Mouse (Mus musculus) stomach, embryonic 15.5 days (tissue): ENCODE data around the gene Alyref. TPM values are rescaled to one million over a fixed set of nuclear protein-coding genes. Genes with fewer than 3 reads are reported as not detected.

Experiments used
- ATAC-seq: fragments of 200-750 bp; cut with Nextera tagmentation; 2 replicates; pipeline ENCODE4 v1.8.0; 2017; ENCODE audit warnings: low read depth, moderate number of reproducible peaks, moderate TSS enrichment; ENCODE audit not compliant: insufficient read depth, low FRiP score
- H3K27ac ChIP-seq: fragments of 300-500 bp; sonication (generic); 2 replicates; pipeline ENCODE4 v1.5.1; 2015; ENCODE audit warnings: mild to moderate bottlenecking, inconsistent platforms
- H3K27me3 ChIP-seq: fragments of 300-500 bp; sonication (generic); replicated peaks from 2 replicates; pipeline ENCODE4 v1.6.1; 2015; ENCODE audit warnings: inconsistent platforms
- H3K36me3 ChIP-seq: fragments of 300-500 bp; sonication (generic); 2 replicates; pipeline ENCODE4 v1.6.1; 2015; ENCODE audit warnings: inconsistent platforms
- H3K4me1 ChIP-seq: fragments of 300-500 bp; sonication (generic); 2 replicates; pipeline ENCODE4 v1.6.1; 2015; ENCODE audit warnings: inconsistent platforms
- H3K4me2 ChIP-seq: fragments of 300-500 bp; sonication (generic); 2 replicates; pipeline ENCODE4 v1.6.1; 2015; ENCODE audit warnings: mild to moderate bottlenecking, inconsistent platforms
- H3K4me3 ChIP-seq: fragments of 300-500 bp; sonication (generic); replicated peaks from 2 replicates; pipeline ENCODE4 v1.5.1; 2015; ENCODE audit warnings: inconsistent platforms
- H3K9ac ChIP-seq: fragments of 300-500 bp; sonication (generic); 2 replicates; pipeline ENCODE4 v1.6.1; 2015; ENCODE audit warnings: inconsistent platforms
- H3K9me3 ChIP-seq: fragments of 300-500 bp; sonication (generic); 2 replicates; pipeline ENCODE4 v1.6.1; 2016; ENCODE audit warnings: inconsistent platforms
- WGBS: fragments of 180-500 bp; shearing (Covaris S2); methylation state at CpG from one replicate; pipeline ENCODE4 v1.1.7; 2015; 5-methylcytosine and 5-hydroxymethylcytosine counted together
- microRNA-seq: library from miRNA; unstranded; fragments of <30 nt; microRNA quantifications from one replicate; pipeline ENCODE4, GENCODE M21; 2016
- polyA plus RNA-seq: library from polyadenylated mRNA; unstranded; fragments of >200 nt; fragmentation: Nextera tagmentation; extraction: Ambion mirVana; gene quantifications from 2 replicates; pipeline ENCODE4 v1.2.1, GENCODE M21; 2015

Gene Alyref
- polyA plus RNA-seq, 1 experiment from 2014 or later = 420 TPM

DNA sequence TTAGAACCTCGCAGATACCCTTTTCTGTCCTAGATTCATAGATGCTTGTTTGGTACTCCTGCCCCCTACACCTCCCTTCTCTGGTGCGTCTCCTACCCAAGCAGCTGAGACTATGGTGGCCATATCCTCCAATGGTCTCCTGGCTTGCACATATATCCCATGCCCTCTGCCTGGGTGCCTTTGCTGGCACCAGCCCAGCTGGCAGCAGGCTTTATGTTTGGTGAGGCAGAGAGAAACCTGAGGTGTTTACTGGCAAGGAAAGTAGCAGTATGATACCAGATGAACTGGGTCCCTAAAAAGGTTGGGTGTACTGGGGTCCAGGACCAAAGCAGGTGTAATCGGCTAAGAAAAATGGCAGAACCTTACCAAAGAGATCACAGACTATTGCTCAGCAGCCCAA, 52.2 kb downstream of the Alyref start:
- Histone ChIP-seq H3K9me3 (no peaks in the 10 kb centered on the region), H3K36me3 (peaks cover 30% of the 10 kb centered on the region), H3K9ac (no peak overlapping the region), H3K4me3 (no peak overlapping the region), H3K4me1 (peaks cover 28% of the 10 kb centered on the region), H3K4me2 (no peak overlapping the region), H3K27me3 (no peaks in the 10 kb centered on the region), H3K27ac (no peak overlapping the region)
- no peak for ATAC-seq
- WGBS = 88% methylated on average over 3 of the region's 3 CpGs

DNA sequence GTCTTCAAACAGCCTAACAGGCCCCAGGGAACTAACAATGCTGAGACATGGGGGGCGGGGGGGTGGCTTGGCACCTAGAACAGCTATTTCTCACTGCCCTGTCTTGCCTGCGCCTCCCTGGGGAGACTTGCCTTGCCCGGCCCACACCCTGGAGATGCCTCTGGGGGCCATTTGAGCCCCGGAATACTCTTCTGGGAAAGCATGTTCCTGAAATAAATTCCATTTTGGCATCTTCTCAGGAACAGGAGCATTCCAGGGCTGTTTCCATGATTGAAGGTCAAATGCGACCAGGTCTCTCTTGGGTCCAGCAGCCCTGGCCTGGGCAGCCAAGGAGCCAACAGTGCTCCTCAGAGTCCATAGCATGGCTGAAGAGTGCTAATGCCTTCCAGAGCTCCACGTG, 55.8 kb downstream of the Alyref start:
- ATAC-seq = no peak
- Histone ChIP-seq H3K4me1 (peaks cover 33% of the 10 kb centered on the region), H3K36me3 (peaks cover 30% of the 10 kb centered on the region), H3K27me3 (no peaks in the 10 kb centered on the region), H3K4me3 (no peak overlapping the region), H3K9me3 (no peaks in the 10 kb centered on the region), H3K4me2 (no peak overlapping the region), H3K27ac (no peak overlapping the region), H3K9ac (no peak overlapping the region)
- WGBS = 87% methylated on average over 6 of the region's 6 CpGs

Small RNA genes lying within 50 kb of the gene (microRNA-seq; reads per million reads assigned to microRNA genes)
- 1.2 reads per million for gene Mir6936

Other genes starting within 250 kb of the Alyref start
- 2,501 and 2,557 TPM in 2 replicates for gene Actg1, start 249.8 kb downstream of the Alyref start, polyA plus RNA-seq
- gene Fscn2, start 236.8 kb downstream of the Alyref start, polyA plus RNA-seq = 0.49 and 0.85 TPM in 2 replicates
- 31.5 and 33.0 TPM in 2 replicates for gene Faap100, start 219.6 kb downstream of the Alyref start, polyA plus RNA-seq
- gene Nploc4, start 160.7 kb downstream of the Alyref start, polyA plus RNA-seq = 28.1 and 29.8 TPM in 2 replicates
- not detected in 2 replicates for gene Tspan10, start 155.7 kb downstream of the Alyref start, polyA plus RNA-seq
- gene Pde6g, start 144.9 kb downstream of the Alyref start, polyA plus RNA-seq = 0.26 TPM in 1 of 2 replicates, not detected in the other
- gene Oxld1, start 140.3 kb downstream of the Alyref start, polyA plus RNA-seq = 15.7 and 16.1 TPM in 2 replicates
- gene Ccdc137, start 140.2 kb downstream of the Alyref start, polyA plus RNA-seq = 30.5 and 32.2 TPM in 2 replicates
- gene Arl16, start 130.8 kb downstream of the Alyref start, polyA plus RNA-seq = 40.0 and 42.7 TPM in 2 replicates
- gene Mrpl12, start 113.8 kb downstream of the Alyref start, polyA plus RNA-seq = 157 and 168 TPM in 2 replicates
- gene Slc25a10, start 106.5 kb downstream of the Alyref start, polyA plus RNA-seq = 70.7 and 71.4 TPM in 2 replicates
- 1.7 and 2.4 TPM in 2 replicates for gene Gcgr, start 67.7 kb downstream of the Alyref start, polyA plus RNA-seq
- 167 TPM in 2 replicates for gene Mcrip1, start 48.6 kb downstream of the Alyref start, polyA plus RNA-seq
- 0.59 TPM in 1 of 2 replicates, not detected in the other for gene Ppp1r27, start 47.2 kb downstream of the Alyref start, polyA plus RNA-seq
- 954 and 1,026 TPM in 2 replicates for gene P4hb, start 25.1 kb downstream of the Alyref start, polyA plus RNA-seq
- gene Arhgdia, start 16.7 kb downstream of the Alyref start, polyA plus RNA-seq = 537 and 556 TPM in 2 replicates
- gene Anapc11, start 56 bp upstream of the Alyref start, polyA plus RNA-seq = 196 and 200 TPM in 2 replicates
- gene Npb, start 10.1 kb upstream of the Alyref start, polyA plus RNA-seq = 9.8 and 12.1 TPM in 2 replicates
- gene Pcyt2, start 19.6 kb upstream of the Alyref start, polyA plus RNA-seq = 183 and 188 TPM in 2 replicates
- 38.1 and 39.0 TPM in 2 replicates for gene Sirt7, start 26.9 kb upstream of the Alyref start, polyA plus RNA-seq
- 29.3 and 31.9 TPM in 2 replicates for gene Mafg, start 35.2 kb upstream of the Alyref start, polyA plus RNA-seq
- 32.5 and 32.7 TPM in 2 replicates for gene Pycr1, start 45.4 kb upstream of the Alyref start, polyA plus RNA-seq
- 0.28 and 0.44 TPM in 2 replicates for gene Myadml2, start 49.8 kb upstream of the Alyref start, polyA plus RNA-seq
- 3.9 and 4.9 TPM in 2 replicates for gene Notum, start 62.8 kb upstream of the Alyref start, polyA plus RNA-seq
- 105 and 113 TPM in 2 replicates for gene Aspscr1, start 74.6 kb upstream of the Alyref start, polyA plus RNA-seq
- gene Cenpx, start 115.4 kb upstream of the Alyref start, polyA plus RNA-seq = 155 and 158 TPM in 2 replicates
- 55.7 and 57.3 TPM in 2 replicates for gene Lrrc45, start 115.6 kb upstream of the Alyref start, polyA plus RNA-seq
- 36.4 and 39.4 TPM in 2 replicates for gene Rac3, start 123.1 kb upstream of the Alyref start, polyA plus RNA-seq
- gene Dcxr, start 128.9 kb upstream of the Alyref start, polyA plus RNA-seq = 31.6 and 33.5 TPM in 2 replicates
- gene Cbr2, start 133.7 kb upstream of the Alyref start, polyA plus RNA-seq = 54.5 and 82.4 TPM in 2 replicates
- 4.3 and 9.3 TPM in 2 replicates for gene Hmga1b, start 164.4 kb upstream of the Alyref start, polyA plus RNA-seq
- gene Rfng, start 185.8 kb upstream of the Alyref start, polyA plus RNA-seq = 35.8 and 40.9 TPM in 2 replicates
- 157 and 172 TPM in 2 replicates for gene Gps1, start 185.9 kb upstream of the Alyref start, polyA plus RNA-seq
- gene Dus1l, start 198.0 kb upstream of the Alyref start, polyA plus RNA-seq = 69.2 and 79.0 TPM in 2 replicates
- gene Fasn, start 226.2 kb upstream of the Alyref start, polyA plus RNA-seq = 45.9 and 46.3 TPM in 2 replicates